Mouse (Mus musculus): ENCODE data around the gene Isoc2b.

DNA sequence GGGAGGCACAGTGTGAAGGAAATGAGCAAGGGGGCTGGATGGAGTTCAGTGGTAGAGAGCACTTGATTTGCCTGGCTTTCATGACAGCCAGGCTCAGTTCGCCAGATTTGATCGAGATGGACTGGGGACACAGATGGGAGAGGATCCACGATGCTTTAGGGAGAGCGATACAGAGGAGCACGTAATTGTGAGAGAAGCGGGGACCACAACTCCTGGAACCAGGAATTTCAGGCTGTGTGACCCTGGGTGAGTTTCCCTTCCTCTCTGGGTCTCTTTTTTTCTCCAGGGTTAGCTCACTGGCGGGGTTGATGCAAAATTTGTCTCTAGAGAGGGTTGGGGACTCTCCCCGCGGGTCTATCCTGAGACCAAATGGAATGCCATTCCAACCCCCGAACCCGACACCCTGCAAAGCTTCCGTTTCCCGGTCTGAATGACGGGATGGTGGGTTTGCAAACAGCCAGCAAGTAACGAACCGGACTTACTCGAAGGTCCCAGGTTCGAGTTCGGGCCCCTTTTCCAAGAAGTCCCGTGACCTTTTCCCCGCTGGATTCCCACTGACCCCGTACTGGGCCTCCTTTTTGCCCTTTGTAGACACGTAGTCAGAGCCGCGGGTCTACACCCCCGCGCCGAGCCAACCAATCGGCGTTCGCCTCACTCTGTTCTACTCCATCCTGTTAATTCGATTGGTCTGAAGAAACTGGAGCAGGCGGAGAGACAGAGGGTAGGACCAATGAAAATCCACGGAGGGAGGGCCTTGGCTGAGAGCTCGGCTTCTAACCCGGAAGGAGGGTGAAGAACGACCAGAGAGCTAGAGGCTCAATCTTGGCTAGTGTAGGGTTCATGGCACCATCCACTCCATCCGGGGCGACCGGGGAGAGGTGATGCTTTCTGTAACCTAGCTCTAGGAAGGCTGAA, 4.2 kb downstream of the Isoc2b start:
- TF ChIP-seq POLR2A (IDR thresholded peaks at IDR 0.05; ENCODE audit: insufficient read depth, low read depth, low read length) (peak; percentile 85), CTCF (IDR thresholded peaks at IDR 0.05; ENCODE audit: insufficient read depth, low read depth, low read length) (no peak)

All from olfactory bulb, adult 2 months (tissue).